Mouse (Mus musculus): ENCODE measurements around the gene Casp8. TPM values are rescaled to one million over a fixed set of nuclear protein-coding genes. Genes with fewer than 3 reads are reported as not detected.
"Not testable (repeated sequence)": the region's sequence is repeated elsewhere in the genome, so short reads cannot be mapped to it uniquely, and the experiment has no call there.

Gene Casp8
- polyA plus RNA-seq, 1 experiment, result 4.5 TPM

- not testable (repeated sequence) for H3K4me3 ChIP-seq (ENCODE audit: low read depth, low read length); H3K9ac ChIP-seq (ENCODE audit: low read depth, poor library complexity, severe bottlenecking); H3K27ac ChIP-seq (ENCODE audit: insufficient read depth, low read length); H3K4me1 ChIP-seq (ENCODE audit: control insufficient read depth, insufficient read depth, low read length); H3K36me3 ChIP-seq (ENCODE audit: control insufficient read depth, insufficient read depth, low read length, poor library complexity, severe bottlenecking); H3K27me3 ChIP-seq (ENCODE audit: control insufficient read depth, insufficient read depth, low read length, poor library complexity, severe bottlenecking); H3K9me3 ChIP-seq (replicated peaks; ENCODE audit: control insufficient read depth, insufficient read depth, low read length, poor library complexity, severe bottlenecking)
These were observed 97.2 kb downstream of the Casp8 start for GRCm38 (mm10) chr1:58892386-58892785.

Other genes with a start within 250 kb of the Casp8 start
- gene Fam126b, start 209.1 kb upstream of the Casp8 start, polyA plus RNA-seq (2011; ENCODE audit: insufficient read depth, insufficient read length, low read depth, missing spikeins), result 12.4 and 16.6 TPM in 2 replicates
- 87.0 and 97.9 TPM in 2 replicates for gene Ndufb3, start 209.0 kb upstream of the Casp8 start, polyA plus RNA-seq (2011; ENCODE audit: insufficient read depth, insufficient read length, low read depth, missing spikeins)
- gene Als2cr12, start 99.4 kb upstream of the Casp8 start, polyA plus RNA-seq (2011; ENCODE audit: insufficient read depth, insufficient read length, low read depth, missing spikeins), result not detected in 2 replicates
- gene Cflar, start 83.9 kb upstream of the Casp8 start, polyA plus RNA-seq (2011; ENCODE audit: insufficient read depth, insufficient read length, low read depth, missing spikeins), result 14.1 and 16.1 TPM in 2 replicates
- gene Trak2, start 178.1 kb downstream of the Casp8 start, polyA plus RNA-seq (2011; ENCODE audit: insufficient read depth, insufficient read length, low read depth, missing spikeins), result 20.2 and 24.1 TPM in 2 replicates
- 10.2 and 12.4 TPM in 2 replicates for gene Stradb, start 178.1 kb downstream of the Casp8 start, polyA plus RNA-seq (2011; ENCODE audit: insufficient read depth, insufficient read length, low read depth, missing spikeins)

Measured in ES-Bruce4 (cell line).